Mouse (Mus musculus): Measurements from ENCODE around the gene Snx3. TPM values are rescaled to one million over a fixed set of nuclear protein-coding genes. Genes with fewer than 3 reads are reported as not detected.

Gene Snx3
- total RNA-seq, 2 experiments from 2014 or later, result 205 to 213 TPM

DNA sequence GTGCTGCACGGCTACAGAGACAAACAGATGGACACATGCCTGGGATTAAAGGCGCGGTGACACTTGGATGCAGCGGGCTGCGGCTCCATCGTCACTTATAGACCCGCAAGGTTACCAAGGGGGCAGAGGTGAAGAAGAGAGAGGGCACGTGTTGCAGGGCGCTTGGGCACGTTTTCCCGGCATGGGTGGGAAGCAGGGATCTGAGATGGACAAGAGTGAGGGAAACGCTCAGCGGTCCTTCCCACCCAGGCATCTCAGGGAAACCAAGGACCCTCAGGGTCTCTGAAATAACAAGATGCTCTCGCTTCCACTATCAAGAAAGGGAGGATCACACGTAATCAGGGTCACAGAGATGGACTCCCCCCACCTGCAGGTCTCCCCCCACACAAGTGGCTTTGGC, 71.1 kb downstream of the Snx3 start:
- intact Hi-C loops (cut with DNase I), result no loop called here

DNA sequence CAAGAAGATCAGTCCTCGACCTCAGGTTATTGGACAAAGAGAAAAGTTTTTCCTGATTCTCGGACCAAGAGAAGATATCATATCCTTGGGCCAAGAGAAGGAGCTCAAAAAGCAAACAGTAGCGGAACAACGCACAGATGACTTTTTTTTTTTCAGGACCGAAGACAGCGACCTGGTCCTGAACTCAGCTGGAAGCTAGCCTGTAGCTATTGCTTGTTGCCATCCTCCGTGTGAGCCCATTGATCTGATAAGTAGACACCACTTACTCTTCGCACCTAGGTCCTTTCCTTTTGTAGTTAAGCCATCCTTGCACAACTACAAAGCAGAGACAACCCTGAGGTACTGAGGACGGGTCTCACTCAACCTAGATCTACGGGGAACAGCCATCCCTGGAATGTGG, 72.8 kb downstream of the Snx3 start:
- intact Hi-C loops (cut with DNase I), result no loop called here
- DNase-seq (ENCODE audit: low spot score in 2 of 2), result no peak

More for the DNA sequence above, 71.1 kb downstream of the Snx3 start:
- no peak for DNase-seq (ENCODE audit: low spot score in 2 of 2)

DNA sequence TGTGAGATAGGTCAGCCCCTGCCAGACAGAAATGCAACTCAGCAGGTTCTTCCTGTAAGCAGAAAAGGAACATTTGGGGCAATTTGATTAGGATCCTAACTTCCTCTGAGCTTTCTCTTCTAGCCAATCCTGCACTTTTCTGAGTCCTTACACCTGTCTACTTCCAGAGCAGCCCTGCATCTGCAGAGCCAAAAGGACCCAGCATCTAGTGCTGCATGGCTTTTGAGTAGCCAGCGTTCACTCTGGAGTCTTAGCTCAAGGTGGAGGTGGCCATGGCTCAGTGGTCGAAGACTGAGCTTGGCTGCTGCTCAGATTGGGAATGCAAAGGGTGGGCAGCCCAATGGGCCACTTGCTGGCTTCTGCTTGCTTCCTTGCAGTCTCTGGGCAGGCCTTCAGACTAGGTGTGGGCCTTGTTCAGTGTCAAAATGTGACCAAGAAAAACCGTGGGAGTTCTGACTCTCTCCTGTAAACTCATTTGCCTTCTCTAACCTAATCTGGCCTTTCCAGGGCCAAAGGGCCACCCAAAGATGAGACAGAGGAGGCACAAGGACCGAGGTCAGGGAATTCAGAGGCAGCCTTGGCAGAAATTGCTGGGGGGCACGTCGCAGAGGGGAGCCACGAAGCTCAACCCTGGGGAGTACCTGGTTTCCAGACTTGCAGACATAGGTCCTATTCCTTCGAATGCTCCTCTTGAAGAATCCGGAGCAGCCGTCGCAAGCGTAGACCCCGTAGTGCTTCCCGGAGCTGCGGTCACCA, 75.9 kb downstream of the Snx3 start:
- DNase-seq (ENCODE audit: low spot score in 2 of 2), result no peak
- intact Hi-C loops (cut with DNase I), result no loop called here

- intact Hi-C loops (cut with DNase I), result no loop called here
- DNase-seq (ENCODE audit: low spot score in 2 of 2), result no peak
These were observed 76.4 kb downstream of the Snx3 start for GRCm38 (mm10) chr10:42578281-42578675.

- DNase-seq (ENCODE audit: low spot score in 2 of 2), result no peak
- intact Hi-C loops (cut with DNase I), result no loop called here
These were observed 77.1 kb downstream of the Snx3 start for GRCm38 (mm10) chr10:42578698-42579474.

- intact Hi-C loops (cut with DNase I), result loop anchor here (5.0 kb wide), 1 partner anchor 162 kb away; no protein-coding TSS in a partner anchor
- no peak for DNase-seq (ENCODE audit: low spot score in 2 of 2)
These were observed 77.8 kb downstream of the Snx3 start for GRCm38 (mm10) chr10:42579475-42580130.

DNA sequence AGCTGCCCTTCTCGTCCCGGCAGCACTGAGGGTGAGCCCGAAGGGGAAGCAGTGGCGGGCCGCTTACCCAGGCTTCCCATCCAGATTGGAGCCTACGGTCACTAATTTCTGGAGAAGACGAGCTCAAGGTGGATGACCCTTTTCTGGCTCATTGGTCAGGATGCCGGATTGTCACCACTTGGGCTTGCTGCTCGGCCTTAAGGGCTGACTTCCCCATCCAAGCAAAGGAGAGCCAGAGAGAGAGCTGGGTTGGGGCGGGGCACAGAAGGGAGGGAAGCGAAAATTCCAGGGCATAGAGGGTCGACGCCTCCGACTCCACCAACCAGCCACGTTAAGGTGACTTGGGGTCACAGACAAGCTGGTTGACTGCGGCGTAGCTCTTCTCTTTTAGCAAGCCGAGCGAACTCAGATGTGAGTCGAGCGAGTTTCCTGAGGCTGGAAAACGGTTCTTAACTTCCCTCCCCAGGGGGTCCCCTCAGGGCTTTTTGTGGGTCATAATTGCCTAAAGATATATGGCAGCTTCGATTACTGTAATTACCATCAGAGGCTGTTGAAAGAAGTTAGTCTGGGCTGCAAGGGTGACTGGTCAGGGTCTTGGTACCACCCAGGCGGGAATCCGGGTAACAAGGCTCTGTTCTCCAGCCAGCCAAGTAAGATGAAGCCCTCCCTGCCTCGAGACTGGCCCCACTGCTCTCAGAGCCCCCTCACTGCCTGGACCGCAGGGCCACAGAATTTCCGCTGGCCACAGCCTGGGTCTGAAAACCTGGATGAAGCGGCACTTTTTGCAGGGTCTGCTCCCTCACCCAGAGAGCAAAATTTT, 78.5 kb downstream of the Snx3 start:
- DNase-seq (ENCODE audit: low spot score in 2 of 2), result no peak
- intact Hi-C loops (cut with DNase I), result loop anchor here (5.0 kb wide), 1 partner anchor 163 kb away; no protein-coding TSS in a partner anchor

GRCm38 (mm10) chr10:42580951-42581277, 79.1 kb downstream of the Snx3 start:
- DNase-seq (ENCODE audit: low spot score in 2 of 2), result no peak
- intact Hi-C loops (cut with DNase I), result loop anchor here (5.0 kb wide), 1 partner anchor 164 kb away; no protein-coding TSS in a partner anchor

DNA sequence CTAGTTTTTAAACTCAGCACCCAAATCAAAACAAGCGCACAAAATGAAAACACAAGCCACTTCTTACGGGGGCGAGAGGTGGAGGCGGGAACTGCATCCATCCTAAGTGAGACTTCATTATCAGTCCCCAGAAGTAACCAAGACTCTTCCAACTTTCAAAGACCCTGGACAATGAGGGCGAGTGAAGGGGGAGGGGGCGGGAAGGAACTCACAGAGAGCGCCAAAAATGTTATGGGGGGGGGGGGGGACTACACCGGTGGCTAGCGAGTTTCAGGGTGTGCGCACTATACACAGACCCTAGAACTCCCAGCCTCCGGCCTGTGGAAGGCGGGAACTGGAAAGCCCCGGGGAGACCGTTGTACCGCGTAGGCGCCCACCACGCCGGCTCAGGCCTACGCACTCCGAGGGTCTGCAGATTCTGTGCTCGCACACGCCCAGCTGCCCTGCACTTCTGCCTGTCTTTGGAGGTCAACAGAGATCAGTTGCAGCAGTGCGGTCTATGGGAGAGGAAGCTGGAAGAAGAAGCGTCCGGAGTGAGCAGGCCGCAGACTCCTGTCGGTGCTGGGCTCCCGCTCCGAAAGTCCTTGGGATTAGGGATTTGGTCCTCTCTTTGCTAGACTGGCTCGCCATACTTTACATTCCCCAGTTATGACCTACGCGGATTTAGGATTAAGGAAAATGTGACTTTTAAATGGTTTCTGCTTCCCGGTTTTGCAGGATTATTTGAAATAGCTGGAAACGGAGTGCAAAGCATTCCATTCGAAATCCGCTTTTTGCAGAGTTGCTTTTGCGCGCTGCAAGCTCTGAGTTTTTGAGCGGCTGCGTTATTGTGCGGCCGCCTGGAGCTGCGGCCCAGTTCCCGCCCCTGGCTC, 80.1 kb downstream of the Snx3 start:
- DNase-seq (ENCODE audit: low spot score in 2 of 2), result no peak
- intact Hi-C loops (cut with DNase I), result loop anchor here (5.0 kb wide), 1 partner anchor 165 kb away; no protein-coding TSS in a partner anchor

GRCm38 (mm10) chr10:42582566-42583110, 80.8 kb downstream of the Snx3 start:
- no peak for DNase-seq (ENCODE audit: low spot score in 2 of 2)
- intact Hi-C loops (cut with DNase I), result loop anchor here (5.0 kb wide), 1 partner anchor 165 kb away; no protein-coding TSS in a partner anchor

- peak; percentile 42 to 61 for DNase-seq (ENCODE audit: low spot score in 2 of 2)
- intact Hi-C loops (cut with DNase I), result loop anchor here (5.0 kb wide), 1 partner anchor 166 kb away; no protein-coding TSS in a partner anchor
These were observed 81.5 kb downstream of the Snx3 start, which contains the start of the genes Nr2e1 and Ostm1 for GRCm38 (mm10) chr10:42583157-42583872. Nr2e1 (minus strand) TSS chr10:42583632. Ostm1 (plus strand) TSS chr10:42583822.

DNA sequence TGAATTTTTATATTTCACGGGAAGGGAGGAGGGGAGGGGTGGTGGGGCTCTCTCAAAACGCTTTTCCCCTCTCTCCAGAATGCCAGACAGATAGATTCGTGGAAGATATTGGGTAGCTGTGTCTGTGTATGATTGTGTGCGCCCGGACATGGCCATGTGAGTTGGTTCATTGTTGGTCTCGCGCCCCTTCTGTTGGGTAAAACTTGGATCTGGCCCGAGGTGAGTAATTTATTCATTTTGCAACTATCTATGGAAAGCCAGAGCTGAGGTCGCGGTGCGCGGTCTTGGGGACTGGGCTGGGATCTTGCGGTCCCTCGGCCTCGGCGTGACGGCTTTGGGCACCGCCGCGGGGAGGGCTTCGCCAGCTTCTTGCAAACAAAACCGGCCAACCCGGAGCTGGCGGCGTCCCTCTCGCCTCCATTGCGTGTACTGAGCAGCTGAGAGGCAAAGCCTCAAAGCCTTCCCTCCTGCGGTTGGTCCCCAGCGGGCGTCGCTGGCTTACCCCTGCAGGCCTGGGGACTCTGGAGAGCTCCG, 82.1 kb downstream of the Snx3 start:
- intact Hi-C loops (cut with DNase I), result loop anchor here (2.0 to 5.0 kb wide), 2 partner anchors 47 to 167 kb away; no protein-coding TSS in a partner anchor

GRCm38 (mm10) chr10:42584436-42584983, 82.7 kb downstream of the Snx3 start:
- intact Hi-C loops (cut with DNase I), result loop anchor here (2.0 to 5.0 kb wide), 2 partner anchors 46 to 167 kb away; no protein-coding TSS in a partner anchor
- no peak for DNase-seq (ENCODE audit: low spot score in 2 of 2)

More for the DNA sequence above, 82.1 kb downstream of the Snx3 start:
- no peak for DNase-seq (ENCODE audit: low spot score in 2 of 2)
